Mouse (Mus musculus) left cerebral cortex, postnatal 4 days (tissue): ENCODE data around the gene Gm6370. TPM values are rescaled to one million over a fixed set of nuclear protein-coding genes. Genes with fewer than 3 reads are reported as not detected.

ENCODE experiments used
- total RNA-seq, 2 experiments: library from RNA; stranded (reverse); gene quantifications; 2 replicates each; pipeline ENCODE4 v1.2.3; 2021

Gm6370 gene
- total RNA-seq, 2 experiments from 2014 or later: not detected

Other genes with a start within 250 kb of the Gm6370 start
- gene Wasf3, start 106.4 kb upstream of the Gm6370 start, total RNA-seq: 10 to 100 TPM; 64.9 to 66.0 TPM
- gene Gm6408, start 9.4 kb upstream of the Gm6370 start, total RNA-seq: not detected
- not detected for gene 4930449I24Rik, start 11.0 kb downstream of the Gm6370 start, total RNA-seq
- gene Gm3402, start 22.8 kb downstream of the Gm6370 start, total RNA-seq: not detected
- not detected for gene Gm3404, start 34.4 kb downstream of the Gm6370 start, total RNA-seq
- not detected for gene Gm3409, start 46.3 kb downstream of the Gm6370 start, total RNA-seq
- not detected for gene Gm3415, start 64.8 kb downstream of the Gm6370 start, total RNA-seq
- 10 to 100 TPM; 53.2 to 57.0 TPM for gene Gpr12, start 93.9 kb downstream of the Gm6370 start, total RNA-seq